In the genomic region with DNA sequence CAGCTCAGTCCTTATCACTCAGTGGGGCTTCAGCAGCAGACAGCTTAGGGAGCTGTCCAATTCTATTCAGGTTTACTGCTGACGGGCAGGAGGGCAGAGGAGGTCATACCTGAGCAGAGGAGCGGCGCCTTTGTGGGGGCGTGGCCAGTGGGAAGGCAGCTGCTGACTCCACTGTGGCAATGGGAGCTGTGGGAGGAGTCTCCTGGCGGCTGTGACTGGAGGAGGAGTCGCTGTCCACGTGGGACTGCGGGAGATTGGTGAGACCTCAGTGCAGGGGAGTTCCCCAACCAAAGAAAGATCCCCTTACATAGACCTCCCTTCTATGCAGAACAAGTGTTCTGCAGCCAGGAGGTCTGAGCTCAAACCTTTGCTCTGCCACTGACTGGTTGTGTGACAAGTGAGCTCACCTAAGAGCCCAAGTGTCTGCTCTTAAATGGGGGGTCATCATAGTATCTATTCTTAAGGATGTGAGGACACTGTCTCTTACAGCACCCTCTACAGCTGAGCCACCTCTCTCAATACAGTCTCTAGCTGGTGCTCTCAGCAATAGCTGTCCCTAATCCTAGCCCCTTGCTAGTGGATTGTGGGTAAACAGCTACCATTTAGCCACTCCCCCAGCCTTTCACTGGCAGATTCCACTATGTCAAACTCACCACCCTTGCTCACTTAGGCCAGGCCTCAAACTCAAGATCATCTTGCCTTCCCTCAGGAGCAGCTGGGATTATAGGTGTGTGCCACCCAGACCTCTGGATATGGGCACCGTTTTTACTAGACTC, we compare ENCODE assay signal across 8 mouse cellular contexts. TPM values are rescaled to one million over a fixed set of nuclear protein-coding genes. Genes with fewer than 3 reads are reported as not detected.
DNase-seq lines count a peak whose midpoint lies in the region; ATAC-seq and TF ChIP-seq lines count a peak whose summit lies in the region.

No protein-coding gene starts in this region.

- TF ChIP-seq CTCF in ES-Bruce4 (IDR thresholded peaks at IDR 0.05; ENCODE audit: low read depth, low read length), result no peak
- TF ChIP-seq CTCF in midbrain, postnatal 0 days (IDR thresholded peaks at IDR 0.05), result no peak

- H3K27ac ChIP-seq in ES-Bruce4 (ENCODE audit: insufficient read depth, low read length), result peak overlapping the region; percentile 8; the same call in 1 of the 2 replicates
- no peak overlapping the region for H3K27ac ChIP-seq in liver, embryonic 12.5 days
- no peak overlapping the region for H3K27ac ChIP-seq in stomach, embryonic 14.5 days (ENCODE audit: low read length)
- H3K27ac ChIP-seq in midbrain, postnatal 0 days (ENCODE audit: low read depth, low read length), result no peak overlapping the region
- H3K27ac ChIP-seq in forebrain, embryonic 14.5 days (ENCODE audit: low read depth, low read length), result no peak overlapping the region
- no peak overlapping the region for H3K27ac ChIP-seq in neural tube, embryonic 15.5 days (replicated peaks)

- H3K4me1 ChIP-seq in ES-Bruce4 (ENCODE audit: control insufficient read depth, insufficient read depth, low read length), result peaks cover 5% of the 10 kb centered on the region
- H3K4me1 ChIP-seq in liver, embryonic 12.5 days, result peaks cover 13% of the 10 kb centered on the region
- H3K4me1 ChIP-seq in stomach, embryonic 14.5 days (ENCODE audit: control insufficient read depth, insufficient read depth, low read length), result peaks cover 5% of the 10 kb centered on the region; the same call in 1 of the 2 replicates
- H3K4me1 ChIP-seq in midbrain, postnatal 0 days (ENCODE audit: insufficient read depth, low read length), result 0 out of 2 replicates have a peak, but pooled peaks cover 4% of the 10 kb centered on the region
- H3K4me1 ChIP-seq in forebrain, embryonic 14.5 days (ENCODE audit: control insufficient read depth, insufficient read depth, low read length), result 0 out of 2 replicates have a peak, but pooled peaks cover 3% of the 10 kb centered on the region
- peaks cover 11% of the 10 kb centered on the region for H3K4me1 ChIP-seq in neural tube, embryonic 15.5 days

- no peak for TF ChIP-seq POLR2A in ES-Bruce4 (IDR thresholded peaks at IDR 0.05; ENCODE audit: insufficient read depth, low read length)

- no peak overlapping the region for H3K4me3 ChIP-seq in ES-Bruce4 (ENCODE audit: low read depth, low read length)
- no peak overlapping the region for H3K4me3 ChIP-seq in liver, embryonic 12.5 days
- no peak overlapping the region for H3K4me3 ChIP-seq in stomach, embryonic 14.5 days (ENCODE audit: low read depth, low read length)
- H3K4me3 ChIP-seq in midbrain, postnatal 0 days (ENCODE audit: low read depth, low read length), result no peak overlapping the region
- no peak overlapping the region for H3K4me3 ChIP-seq in forebrain, embryonic 14.5 days (ENCODE audit: low read depth, low read length)
- no peak overlapping the region for H3K4me3 ChIP-seq in neural tube, embryonic 15.5 days (replicated peaks)

- DNase-seq in A20 (ENCODE audit: low read depth, low spot score), result peak; percentile 54
- peak; percentile 78 for DNase-seq in induced T-regulatory cell, adult 2 months (ENCODE audit: low read depth)
- DNase-seq in midbrain, postnatal 0 days (ENCODE audit: low spot score), result no peak
- no peak for DNase-seq in forebrain, embryonic 14.5 days (ENCODE audit: low spot score)

- WGBS in liver, embryonic 12.5 days (ENCODE audit: insufficient replicate concordance), result 17% methylated on average over 9 of the region's 9 CpGs
- 21% methylated on average over 9 of the region's 9 CpGs for WGBS in stomach, embryonic 14.5 days
- 26% methylated on average over 9 of the region's 9 CpGs for WGBS in midbrain, postnatal 0 days
- WGBS in forebrain, embryonic 14.5 days, result 28% methylated on average over 9 of the region's 9 CpGs
- 26% methylated on average over 9 of the region's 9 CpGs for WGBS in neural tube, embryonic 15.5 days

- no peak overlapping the region for H3K9ac ChIP-seq in ES-Bruce4 (ENCODE audit: low read depth, poor library complexity, severe bottlenecking)
- H3K9ac ChIP-seq in liver, embryonic 12.5 days, result no peak overlapping the region
- H3K9ac ChIP-seq in stomach, embryonic 14.5 days (replicated peaks; ENCODE audit: low read depth, low read length), result no peak overlapping the region
- H3K9ac ChIP-seq in midbrain, postnatal 0 days (replicated peaks; ENCODE audit: low read length, poor library complexity, severe bottlenecking), result no peak overlapping the region
- H3K9ac ChIP-seq in forebrain, embryonic 14.5 days (ENCODE audit: low read length), result no peak overlapping the region
- H3K9ac ChIP-seq in neural tube, embryonic 15.5 days (replicated peaks), result no peak overlapping the region

- peak overlapping the region; percentile 12; the same call in 1 of the 2 replicates for H3K4me2 ChIP-seq in liver, embryonic 12.5 days
- H3K4me2 ChIP-seq in stomach, embryonic 14.5 days (replicated peaks; ENCODE audit: low read depth, low read length), result no peak overlapping the region
- no peak overlapping the region for H3K4me2 ChIP-seq in midbrain, postnatal 0 days (ENCODE audit: low read depth, low read length, poor library complexity, severe bottlenecking)
- H3K4me2 ChIP-seq in forebrain, embryonic 14.5 days (ENCODE audit: low read length), result no peak overlapping the region
- H3K4me2 ChIP-seq in neural tube, embryonic 15.5 days, result no peak overlapping the region

- no peaks in the 10 kb centered on the region for H3K36me3 ChIP-seq in ES-Bruce4 (ENCODE audit: control insufficient read depth, insufficient read depth, low read length, poor library complexity, severe bottlenecking)
- no peaks in the 10 kb centered on the region for H3K36me3 ChIP-seq in liver, embryonic 12.5 days
- H3K36me3 ChIP-seq in stomach, embryonic 14.5 days (ENCODE audit: control insufficient read depth, insufficient read depth, low read length), result no peaks in the 10 kb centered on the region; the same call in 1 of the 2 replicates
- peaks cover 31% of the 10 kb centered on the region for H3K36me3 ChIP-seq in midbrain, postnatal 0 days (ENCODE audit: insufficient read depth, low read length)
- peaks cover 19% of the 10 kb centered on the region for H3K36me3 ChIP-seq in forebrain, embryonic 14.5 days (ENCODE audit: control insufficient read depth, insufficient read depth, low read length)
- H3K36me3 ChIP-seq in neural tube, embryonic 15.5 days, result peaks cover 29% of the 10 kb centered on the region

- H3K9me3 ChIP-seq in ES-Bruce4 (replicated peaks; ENCODE audit: control insufficient read depth, insufficient read depth, low read length, poor library complexity, severe bottlenecking), result no peaks in the 10 kb centered on the region
- no peaks in the 10 kb centered on the region for H3K9me3 ChIP-seq in liver, embryonic 12.5 days (replicated peaks)
- H3K9me3 ChIP-seq in stomach, embryonic 14.5 days (ENCODE audit: control insufficient read depth, low read depth, low read length), result no peaks in the 10 kb centered on the region
- H3K9me3 ChIP-seq in midbrain, postnatal 0 days (ENCODE audit: low read length), result no peaks in the 10 kb centered on the region
- H3K9me3 ChIP-seq in forebrain, embryonic 14.5 days (replicated peaks; ENCODE audit: control insufficient read depth, low read length), result no peaks in the 10 kb centered on the region
- H3K9me3 ChIP-seq in neural tube, embryonic 15.5 days (replicated peaks), result no peaks in the 10 kb centered on the region

- no peak for TF ChIP-seq EP300 in ES-Bruce4 (IDR thresholded peaks at IDR 0.05; ENCODE audit: insufficient read depth, low read depth, low read length)

- ATAC-seq in liver, embryonic 12.5 days, result peak; percentile 57
- ATAC-seq in stomach, embryonic 14.5 days (ENCODE audit: insufficient number of reproducible peaks, insufficient read depth, low FRiP score, low read depth), result peak; percentile 76
- no peak for ATAC-seq in midbrain, postnatal 0 days (ENCODE audit: low FRiP score)
- no peak for ATAC-seq in forebrain, embryonic 14.5 days
- no peak for ATAC-seq in neural tube, embryonic 15.5 days (ENCODE audit: low FRiP score)

- no peaks in the 10 kb centered on the region for H3K27me3 ChIP-seq in ES-Bruce4 (ENCODE audit: control insufficient read depth, insufficient read depth, low read length, poor library complexity, severe bottlenecking)
- H3K27me3 ChIP-seq in liver, embryonic 12.5 days (replicated peaks), result peaks cover 69% of the 10 kb centered on the region
- H3K27me3 ChIP-seq in stomach, embryonic 14.5 days (ENCODE audit: control insufficient read depth, insufficient read depth, low read length), result 0 out of 2 replicates have a peak, but pooled peaks cover 9% of the 10 kb centered on the region
- H3K27me3 ChIP-seq in midbrain, postnatal 0 days (ENCODE audit: insufficient read depth, low read length), result 0 out of 2 replicates have a peak, but pooled peaks cover 5% of the 10 kb centered on the region
- 0 out of 2 replicates have a peak, but pooled peaks cover 7% of the 10 kb centered on the region for H3K27me3 ChIP-seq in forebrain, embryonic 14.5 days (replicated peaks; ENCODE audit: control insufficient read depth, insufficient read depth, low read length)
- H3K27me3 ChIP-seq in neural tube, embryonic 15.5 days (replicated peaks), result peaks cover 8% of the 10 kb centered on the region; the same call in 1 of the 2 replicates

RNA-seq across cellular contexts. Expression of a gene that starts 6.9 kb away (rescaled TPM):
- 12.6 and 13.3 TPM in 2 replicates for polyA plus RNA-seq in ES-Bruce4 (2011; ENCODE audit: insufficient read depth, insufficient read length, low read depth, missing spikeins)
- polyA plus RNA-seq in liver, embryonic 12.5 days (2016; fragmentation: Nextera tagmentation; extraction: Ambion mirVana), result 12.4 and 12.5 TPM in 2 replicates
- polyA plus RNA-seq in stomach, embryonic 14.5 days (2014; fragmentation: Nextera tagmentation; extraction: Ambion mirVana), result 17.7 and 17.8 TPM in 2 replicates
- total RNA-seq in midbrain, postnatal 0 days (2014; rRNA removed), result 27.5 and 32.9 TPM in 2 replicates
- polyA plus RNA-seq in midbrain, postnatal 0 days (2015; fragmentation: Nextera tagmentation; extraction: Ambion mirVana), result 37.9 and 38.0 TPM in 2 replicates
- polyA plus RNA-seq in forebrain, embryonic 14.5 days (2014; fragmentation: Nextera tagmentation; extraction: Ambion mirVana), result 17.3 and 18.0 TPM in 2 replicates
- polyA plus RNA-seq in neural tube, embryonic 15.5 days (2015; fragmentation: Nextera tagmentation; extraction: Ambion mirVana), result 51.2 and 53.1 TPM in 2 replicates

RNA-seq across cellular contexts. Expression of a gene that starts 7.1 kb away (rescaled TPM):
- polyA plus RNA-seq in ES-Bruce4 (2011; ENCODE audit: insufficient read depth, insufficient read length, low read depth, missing spikeins), result not detected in 2 replicates
- 0.07 and 0.26 TPM in 2 replicates for polyA plus RNA-seq in liver, embryonic 12.5 days (2016; fragmentation: Nextera tagmentation; extraction: Ambion mirVana)
- 0.38 and 0.49 TPM in 2 replicates for polyA plus RNA-seq in stomach, embryonic 14.5 days (2014; fragmentation: Nextera tagmentation; extraction: Ambion mirVana)
- total RNA-seq in midbrain, postnatal 0 days (2014; rRNA removed), result 0.49 and 1.3 TPM in 2 replicates
- polyA plus RNA-seq in midbrain, postnatal 0 days (2015; fragmentation: Nextera tagmentation; extraction: Ambion mirVana), result 0.35 and 0.69 TPM in 2 replicates
- 0.14 and 0.36 TPM in 2 replicates for polyA plus RNA-seq in forebrain, embryonic 14.5 days (2014; fragmentation: Nextera tagmentation; extraction: Ambion mirVana)
- polyA plus RNA-seq in neural tube, embryonic 15.5 days (2015; fragmentation: Nextera tagmentation; extraction: Ambion mirVana), result 0.46 and 1.0 TPM in 2 replicates

RNA-seq across cellular contexts. Expression of a gene that starts 7.3 kb away (rescaled TPM):
- 9.2 and 12.1 TPM in 2 replicates for polyA plus RNA-seq in ES-Bruce4 (2011; ENCODE audit: insufficient read depth, insufficient read length, low read depth, missing spikeins)
- 0.72 TPM in 2 replicates for polyA plus RNA-seq in liver, embryonic 12.5 days (2016; fragmentation: Nextera tagmentation; extraction: Ambion mirVana)
- 5.9 TPM in 2 replicates for polyA plus RNA-seq in stomach, embryonic 14.5 days (2014; fragmentation: Nextera tagmentation; extraction: Ambion mirVana)
- 33.3 and 35.0 TPM in 2 replicates for total RNA-seq in midbrain, postnatal 0 days (2014; rRNA removed)
- polyA plus RNA-seq in midbrain, postnatal 0 days (2015; fragmentation: Nextera tagmentation; extraction: Ambion mirVana), result 10.4 and 13.1 TPM in 2 replicates
- polyA plus RNA-seq in forebrain, embryonic 14.5 days (2014; fragmentation: Nextera tagmentation; extraction: Ambion mirVana), result 4.4 and 5.5 TPM in 2 replicates
- 10.5 and 11.7 TPM in 2 replicates for polyA plus RNA-seq in neural tube, embryonic 15.5 days (2015; fragmentation: Nextera tagmentation; extraction: Ambion mirVana)

RNA-seq across cellular contexts. Expression of a gene that starts 17.6 kb away (rescaled TPM):
- polyA plus RNA-seq in ES-Bruce4 (2011; ENCODE audit: insufficient read depth, insufficient read length, low read depth, missing spikeins), result 223 and 242 TPM in 2 replicates
- polyA plus RNA-seq in liver, embryonic 12.5 days (2016; fragmentation: Nextera tagmentation; extraction: Ambion mirVana), result 170 and 180 TPM in 2 replicates
- 264 and 268 TPM in 2 replicates for polyA plus RNA-seq in stomach, embryonic 14.5 days (2014; fragmentation: Nextera tagmentation; extraction: Ambion mirVana)
- 289 and 329 TPM in 2 replicates for total RNA-seq in midbrain, postnatal 0 days (2014; rRNA removed)
- polyA plus RNA-seq in midbrain, postnatal 0 days (2015; fragmentation: Nextera tagmentation; extraction: Ambion mirVana), result 286 and 292 TPM in 2 replicates
- polyA plus RNA-seq in forebrain, embryonic 14.5 days (2014; fragmentation: Nextera tagmentation; extraction: Ambion mirVana), result 337 and 364 TPM in 2 replicates
- polyA plus RNA-seq in neural tube, embryonic 15.5 days (2015; fragmentation: Nextera tagmentation; extraction: Ambion mirVana), result 266 and 278 TPM in 2 replicates

RNA-seq across cellular contexts. Expression of a gene that starts 28.3 kb away (rescaled TPM):
- polyA plus RNA-seq in ES-Bruce4 (2011; ENCODE audit: insufficient read depth, insufficient read length, low read depth, missing spikeins), result 23.0 and 31.5 TPM in 2 replicates
- polyA plus RNA-seq in liver, embryonic 12.5 days (2016; fragmentation: Nextera tagmentation; extraction: Ambion mirVana), result 0.38 and 0.79 TPM in 2 replicates
- 0.51 and 0.73 TPM in 2 replicates for polyA plus RNA-seq in stomach, embryonic 14.5 days (2014; fragmentation: Nextera tagmentation; extraction: Ambion mirVana)
- total RNA-seq in midbrain, postnatal 0 days (2014; rRNA removed), result 0.80 and 2.2 TPM in 2 replicates
- polyA plus RNA-seq in midbrain, postnatal 0 days (2015; fragmentation: Nextera tagmentation; extraction: Ambion mirVana), result 0.79 and 1.1 TPM in 2 replicates
- 0.47 and 0.99 TPM in 2 replicates for polyA plus RNA-seq in forebrain, embryonic 14.5 days (2014; fragmentation: Nextera tagmentation; extraction: Ambion mirVana)
- 0.79 and 0.80 TPM in 2 replicates for polyA plus RNA-seq in neural tube, embryonic 15.5 days (2015; fragmentation: Nextera tagmentation; extraction: Ambion mirVana)

Comparison
In these comparisons a context has a peak if more than half of its experiments do, and no peak if none do; other contexts are left out.
1. DNase-seq: peak in A20 (single experiment) and induced T-regulatory cell, adult 2 months (single experiment); none in midbrain, postnatal 0 days (single experiment) and forebrain, embryonic 14.5 days (single experiment).
2. ATAC-seq: peak in liver, embryonic 12.5 days (single experiment) and stomach, embryonic 14.5 days (single experiment); none in midbrain, postnatal 0 days (single experiment), forebrain, embryonic 14.5 days (single experiment) and neural tube, embryonic 15.5 days (single experiment).